Mouse (Mus musculus): ENCODE data around the gene Mogs. TPM values are rescaled to one million over a fixed set of nuclear protein-coding genes. Genes with fewer than 3 reads are reported as not detected.
A peak's percentile ranks its signal among the peaks of the same experiment; 100 is the strongest.

Mogs gene
- total and polyA plus RNA-seq, 3 experiments: 150 to 209 TPM; not detected in 1

- H3K79me2 ChIP-seq (ENCODE audit: control insufficient read depth, insufficient read depth, low read length, poor library complexity): peaks cover 11% of the 10 kb centered on the region
- DNase-seq (ENCODE audit: low read depth, low spot score): peak; percentile 57
- H3K9me3 ChIP-seq (replicated peaks; ENCODE audit: insufficient read depth, low read length): no peaks in the 10 kb centered on the region
- peaks cover 0 to 9% of the 10 kb centered on the region in 2 experiments; a peak in 2 of 4 replicates for H3K36me3 ChIP-seq (ENCODE audit: control insufficient read depth in 1 of 2, insufficient read depth in 2 of 2, low read length in 2 of 2)
- H3K4me1 ChIP-seq (ENCODE audit: control insufficient read depth in 1 of 2, insufficient read depth in 2 of 2, low read length in 2 of 2): peaks cover 0 to 13% of the 10 kb centered on the region in 2 experiments; a peak in 2 of 4 replicates
- peak within 1 kb of the TSS; percentile 78 to 88 for H3K4me3 ChIP-seq (ENCODE audit: control insufficient read depth in 1 of 2, insufficient read depth in 1 of 2, low read depth in 2 of 2, low read length in 2 of 2)
- no peaks in the 10 kb centered on the region for H3K27me3 ChIP-seq (ENCODE audit: control insufficient read depth in 1 of 2, insufficient read depth in 2 of 2, low read length in 2 of 2)
- TF ChIP-seq MYB (IDR thresholded peaks at IDR 0.05; ENCODE audit: low read depth, low read length): no peak
- no peak for TF ChIP-seq EP300 (IDR thresholded peaks at IDR 0.05; ENCODE audit: low read depth in 1 of 2, low read length in 2 of 2)
- TF ChIP-seq RCOR1 (IDR thresholded peaks at IDR 0.05; ENCODE audit: low read depth, low read length): no peak
- TF ChIP-seq CHD1 (IDR thresholded peaks at IDR 0.05; ENCODE audit: low read depth, low read length): no peak
- TF ChIP-seq ELF1 (IDR thresholded peaks at IDR 0.05; ENCODE audit: low read depth, low read length): no peak
- TF ChIP-seq CTCF (IDR thresholded peaks at IDR 0.05 in 2 of 3, conservative IDR thresholded peaks at IDR 0.05 in 1 of 3; ENCODE audit: control insufficient read depth in 1 of 3, insufficient read depth in 1 of 3, low read depth in 2 of 3, low read length in 3 of 3, poor library complexity in 1 of 3, severe bottlenecking in 1 of 3): no peak
- no peak for TF ChIP-seq ZC3H11A (IDR thresholded peaks at IDR 0.05; ENCODE audit: low read depth, low read length)
- TF ChIP-seq USF2 (IDR thresholded peaks at IDR 0.05; ENCODE audit: borderline replicate concordance in 1 of 2, insufficient read depth in 1 of 2, low read depth in 1 of 2, low read length in 2 of 2): no peak
- TF ChIP-seq MAX (IDR thresholded peaks at IDR 0.05; ENCODE audit: low read length): no peak
- TF ChIP-seq KAT2A (conservative IDR thresholded peaks at IDR 0.05; ENCODE audit: low read depth, low read length): no peak
- no peak for TF ChIP-seq BHLHE40 (IDR thresholded peaks at IDR 0.05; ENCODE audit: borderline replicate concordance, low read depth, low read length)
- no peak for TF ChIP-seq ZNF384 (IDR thresholded peaks at IDR 0.05; ENCODE audit: low read depth, low read length)
- TF ChIP-seq MAFK (IDR thresholded peaks at IDR 0.05; ENCODE audit: borderline replicate concordance, low read depth, low read length): no peak
- peak; percentile 78; the same call in 1 of the 2 replicates for TF ChIP-seq UBTF (IDR thresholded peaks at IDR 0.05; ENCODE audit: borderline replicate concordance, insufficient read depth, low read depth, low read length)
- no peak for TF ChIP-seq TCF12 (IDR thresholded peaks at IDR 0.05; ENCODE audit: low read depth, low read length)
- TF ChIP-seq MAZ (IDR thresholded peaks at IDR 0.05; ENCODE audit: low read depth, low read length): no peak; the same call in 1 of the 2 replicates
- no peak for TF ChIP-seq POLR2AphosphoS5 (IDR thresholded peaks at IDR 0.05; ENCODE audit: borderline replicate concordance, low read depth, low read length)
- TF ChIP-seq MXI1 (IDR thresholded peaks at IDR 0.05; ENCODE audit: low read depth, low read length): peak; percentile 34; the same call in 1 of the 2 replicates
- TF ChIP-seq NRF1 (IDR thresholded peaks at IDR 0.05; ENCODE audit: insufficient read depth, low read depth, low read length, poor library complexity, severe bottlenecking): peak; percentile 25; the same call in 1 of the 2 replicates
- TF ChIP-seq SIN3A (IDR thresholded peaks at IDR 0.05; ENCODE audit: low read length): no peak
- TF ChIP-seq ZMIZ1 (IDR thresholded peaks at IDR 0.05; ENCODE audit: low read depth, low read length): no peak; the same call in 1 of the 2 replicates
- no peak for TF ChIP-seq JUND (IDR thresholded peaks at IDR 0.05; ENCODE audit: low read depth, low read length)
- TF ChIP-seq POLR2AphosphoS2 (IDR thresholded peaks at IDR 0.05; ENCODE audit: low read length): no peak
- TF ChIP-seq HCFC1 (IDR thresholded peaks at IDR 0.05; ENCODE audit: low read depth, low read length): 0 out of 2 replicates have a peak, but pooled peaks have one; percentile 43
- no peak for TF ChIP-seq GATA1 (IDR thresholded peaks at IDR 0.05; ENCODE audit: low read depth, low read length)
- TF ChIP-seq CHD2 (IDR thresholded peaks at IDR 0.05; ENCODE audit: low read length): no peak
- no peak for TF ChIP-seq USF1 (IDR thresholded peaks at IDR 0.05; ENCODE audit: low read depth, low read length)
- TF ChIP-seq MEF2A (IDR thresholded peaks at IDR 0.05; ENCODE audit: extremely low read depth, insufficient replicate concordance, low read depth, low read length, poor library complexity, severe bottlenecking): no peak
- no peak for TF ChIP-seq TBP (IDR thresholded peaks at IDR 0.05; ENCODE audit: low read depth, low read length)
- TF ChIP-seq RAD21 (IDR thresholded peaks at IDR 0.05; ENCODE audit: low read depth, low read length): no peak
- TF ChIP-seq E2F4 (IDR thresholded peaks at IDR 0.05; ENCODE audit: borderline replicate concordance, low read depth, low read length): no peak
- TF ChIP-seq POLR2A (IDR thresholded peaks at IDR 0.05; ENCODE audit: control insufficient read depth in 1 of 2, insufficient read depth in 1 of 2, low read depth in 1 of 2, low read length in 2 of 2, poor library complexity in 1 of 2): no peak; a peak in 1 of 4 replicates
- peak within 1 kb of the TSS; percentile 96 for H3K9ac ChIP-seq (ENCODE audit: control insufficient read depth, low read depth, low read length, poor library complexity, severe bottlenecking)
- H3K27ac ChIP-seq (ENCODE audit: control insufficient read depth, low read depth, low read length): peak within 1 kb of the TSS; percentile 89
Measured at GRCm38 (mm10) chr6:83077630-83078323, 37.5 kb upstream of the Mogs start, which contains the start of gene Pcgf1. TSS of gene Pcgf1 (plus strand) at chr6:83077869.

Measured in MEL (cell line).